Mouse (Mus musculus): ENCODE results near the gene Neb. TPM values are rescaled to one million over a fixed set of nuclear protein-coding genes. Genes with fewer than 3 reads are reported as not detected.
A peak's percentile ranks its signal among the peaks of the same experiment; 100 is the strongest.

Neb gene
- polyA plus RNA-seq, 1 experiment, result 0.14 TPM

- TF ChIP-seq FOSL1 (IDR thresholded peaks at IDR 0.05; ENCODE audit: insufficient read depth, low read length, poor library complexity, severe bottlenecking) (no peak), MYOD1 (IDR thresholded peaks at IDR 0.05; ENCODE audit: control insufficient read depth, insufficient read length, low read depth) (no peak), MAX (IDR thresholded peaks at IDR 0.05) (no peak), USF1 (IDR thresholded peaks at IDR 0.05; ENCODE audit: low read depth) (no peak), MYOG (IDR thresholded peaks at IDR 0.05; ENCODE audit: control insufficient read depth, extremely low read depth, insufficient read length) (no peak), CTCF (IDR thresholded peaks at IDR 0.05; ENCODE audit: control insufficient read depth, insufficient read depth, insufficient read length) (no peak), CEBPB (IDR thresholded peaks at IDR 0.05; ENCODE audit: low read depth) (no peak)
- Histone ChIP-seq H3K27me3 (ENCODE audit: control insufficient read depth, insufficient read depth, insufficient read length) (no peaks in the 10 kb centered on the region), H3ac (ENCODE audit: control insufficient read depth, insufficient read length, low read depth) (peak overlapping the region; percentile 96), H3K36me3 (ENCODE audit: control insufficient read depth, insufficient read depth) (peaks cover 3% of the 10 kb centered on the region), H3K79me3 (ENCODE audit: low read depth) (peaks cover 53% of the 10 kb centered on the region), H3K4me3 (ENCODE audit: insufficient read depth, poor library complexity, severe bottlenecking) (peak overlapping the region; percentile 98), H3K79me2 (ENCODE audit: control insufficient read depth, insufficient read depth) (peaks cover 54% of the 10 kb centered on the region)
Measured at GRCm38 (mm10) chr2:52424248-52424728, 46.0 kb upstream of the Neb start.

- Histone ChIP-seq H3K27me3 (ENCODE audit: control insufficient read depth, insufficient read depth, insufficient read length) (no peaks in the 10 kb centered on the region), H3K79me2 (ENCODE audit: control insufficient read depth, insufficient read depth) (peaks cover 60% of the 10 kb centered on the region), H3K36me3 (ENCODE audit: control insufficient read depth, insufficient read depth) (peaks cover 3% of the 10 kb centered on the region), H3K79me3 (ENCODE audit: low read depth) (peaks cover 58% of the 10 kb centered on the region), H3K4me3 (ENCODE audit: insufficient read depth, poor library complexity, severe bottlenecking) (peak overlapping the region; percentile 98), H3ac (ENCODE audit: control insufficient read depth, insufficient read length, low read depth) (peak overlapping the region; percentile 96)
- no peak for TF ChIP-seq CEBPB (IDR thresholded peaks at IDR 0.05; ENCODE audit: low read depth)
- TF ChIP-seq USF1 (IDR thresholded peaks at IDR 0.05; ENCODE audit: low read depth), result no peak
- TF ChIP-seq MYOG (IDR thresholded peaks at IDR 0.05; ENCODE audit: control insufficient read depth, extremely low read depth, insufficient read length), result no peak
- no peak for TF ChIP-seq CTCF (IDR thresholded peaks at IDR 0.05; ENCODE audit: control insufficient read depth, insufficient read depth, insufficient read length)
- no peak for TF ChIP-seq MAX (IDR thresholded peaks at IDR 0.05)
- no peak for TF ChIP-seq MYOD1 (IDR thresholded peaks at IDR 0.05; ENCODE audit: control insufficient read depth, insufficient read length, low read depth)
- TF ChIP-seq FOSL1 (IDR thresholded peaks at IDR 0.05; ENCODE audit: insufficient read depth, low read length, poor library complexity, severe bottlenecking), result no peak
Measured at GRCm38 (mm10) chr2:52423611-52424247, 45.5 kb upstream of the Neb start.

- peak overlapping the region; percentile 98 for H3K4me3 ChIP-seq (ENCODE audit: insufficient read depth, poor library complexity, severe bottlenecking)
- H3K79me3 ChIP-seq (ENCODE audit: low read depth), result peaks cover 65% of the 10 kb centered on the region
- H3K79me2 ChIP-seq (ENCODE audit: control insufficient read depth, insufficient read depth), result peaks cover 67% of the 10 kb centered on the region
- no peak overlapping the region for H3ac ChIP-seq (ENCODE audit: control insufficient read depth, insufficient read length, low read depth)
- peaks cover 9% of the 10 kb centered on the region for H3K36me3 ChIP-seq (ENCODE audit: control insufficient read depth, insufficient read depth)
- no peak for TF ChIP-seq CTCF (IDR thresholded peaks at IDR 0.05; ENCODE audit: control insufficient read depth, insufficient read depth, insufficient read length)
- no peak for TF ChIP-seq FOSL1 (IDR thresholded peaks at IDR 0.05; ENCODE audit: insufficient read depth, low read length, poor library complexity, severe bottlenecking)
- TF ChIP-seq CEBPB (IDR thresholded peaks at IDR 0.05; ENCODE audit: low read depth), result no peak
- TF ChIP-seq USF1 (IDR thresholded peaks at IDR 0.05; ENCODE audit: low read depth), result no peak
- TF ChIP-seq MYOG (IDR thresholded peaks at IDR 0.05; ENCODE audit: control insufficient read depth, extremely low read depth, insufficient read length), result no peak
- no peak for TF ChIP-seq MYOD1 (IDR thresholded peaks at IDR 0.05; ENCODE audit: control insufficient read depth, insufficient read length, low read depth)
- TF ChIP-seq MAX (IDR thresholded peaks at IDR 0.05), result no peak
- no peaks in the 10 kb centered on the region for H3K27me3 ChIP-seq (ENCODE audit: control insufficient read depth, insufficient read depth, insufficient read length)
Measured at GRCm38 (mm10) chr2:52422871-52423610, 44.8 kb upstream of the Neb start.

- Histone ChIP-seq H3K79me2 (ENCODE audit: control insufficient read depth, insufficient read depth) (peaks cover 85% of the 10 kb centered on the region), H3ac (ENCODE audit: control insufficient read depth, insufficient read length, low read depth) (no peak overlapping the region), H3K27me3 (ENCODE audit: control insufficient read depth, insufficient read depth, insufficient read length) (no peaks in the 10 kb centered on the region), H3K36me3 (ENCODE audit: control insufficient read depth, insufficient read depth) (peaks cover 20% of the 10 kb centered on the region), H3K4me3 (ENCODE audit: insufficient read depth, poor library complexity, severe bottlenecking) (no peak overlapping the region), H3K79me3 (ENCODE audit: low read depth) (peaks cover 82% of the 10 kb centered on the region)
- no peak for TF ChIP-seq CEBPB (IDR thresholded peaks at IDR 0.05; ENCODE audit: low read depth)
- no peak for TF ChIP-seq MYOD1 (IDR thresholded peaks at IDR 0.05; ENCODE audit: control insufficient read depth, insufficient read length, low read depth)
- TF ChIP-seq MYOG (IDR thresholded peaks at IDR 0.05; ENCODE audit: control insufficient read depth, extremely low read depth, insufficient read length), result no peak
- TF ChIP-seq USF1 (IDR thresholded peaks at IDR 0.05; ENCODE audit: low read depth), result no peak
- TF ChIP-seq CTCF (IDR thresholded peaks at IDR 0.05; ENCODE audit: control insufficient read depth, insufficient read depth, insufficient read length), result no peak
- TF ChIP-seq FOSL1 (IDR thresholded peaks at IDR 0.05; ENCODE audit: insufficient read depth, low read length, poor library complexity, severe bottlenecking), result no peak
- no peak for TF ChIP-seq MAX (IDR thresholded peaks at IDR 0.05)
Measured at GRCm38 (mm10) chr2:52421197-52421596, 42.9 kb upstream of the Neb start.

GRCm38 (mm10) chr2:52420001-52420710 is 41.9 kb upstream of the Neb start:
- H3ac ChIP-seq (ENCODE audit: control insufficient read depth, insufficient read length, low read depth), result no peak overlapping the region
- peaks cover 92% of the 10 kb centered on the region for H3K79me2 ChIP-seq (ENCODE audit: control insufficient read depth, insufficient read depth)
- peaks cover 31% of the 10 kb centered on the region for H3K36me3 ChIP-seq (ENCODE audit: control insufficient read depth, insufficient read depth)
- no peaks in the 10 kb centered on the region for H3K27me3 ChIP-seq (ENCODE audit: control insufficient read depth, insufficient read depth, insufficient read length)
- no peak overlapping the region for H3K4me3 ChIP-seq (ENCODE audit: insufficient read depth, poor library complexity, severe bottlenecking)
- TF ChIP-seq CTCF (IDR thresholded peaks at IDR 0.05; ENCODE audit: control insufficient read depth, insufficient read depth, insufficient read length) (no peak), MYOG (IDR thresholded peaks at IDR 0.05; ENCODE audit: control insufficient read depth, extremely low read depth, insufficient read length) (no peak), MAX (IDR thresholded peaks at IDR 0.05) (no peak), CEBPB (IDR thresholded peaks at IDR 0.05; ENCODE audit: low read depth) (no peak), FOSL1 (IDR thresholded peaks at IDR 0.05; ENCODE audit: insufficient read depth, low read length, poor library complexity, severe bottlenecking) (no peak), USF1 (IDR thresholded peaks at IDR 0.05; ENCODE audit: low read depth) (no peak), MYOD1 (IDR thresholded peaks at IDR 0.05; ENCODE audit: control insufficient read depth, insufficient read length, low read depth) (no peak)
- peaks cover 89% of the 10 kb centered on the region for H3K79me3 ChIP-seq (ENCODE audit: low read depth)
